Mouse (Mus musculus) forebrain, embryonic 15.5 days (tissue): ENCODE measurements at regions not wholly inside any gene's neighbourhood (a gene's known extent, or its start where the extent isn't known, plus 50 kb on each side); places are given as distances from the start of the nearest gene placed in this dataset.
"Not testable (repeated sequence)": the region's sequence is repeated elsewhere in the genome, so short reads cannot be mapped to it uniquely, and the experiment has no call there.

ENCODE experiments used
- ATAC-seq: fragments of 200-750 bp; cut with Nextera tagmentation; replicated peaks from 2 replicates; pipeline ENCODE4 v1.8.0; 2017; ENCODE audit warnings: mild to moderate bottlenecking, moderate TSS enrichment, moderate library complexity
- H3K27ac ChIP-seq: fragments of 300-500 bp; sonication (generic); replicated peaks from 2 replicates; pipeline ENCODE4 v1.5.1; 2015; ENCODE audit warnings: mild to moderate bottlenecking, inconsistent platforms
- H3K27me3 ChIP-seq: fragments of 300-500 bp; sonication (generic); 2 replicates; pipeline ENCODE4 v1.6.1; 2015; ENCODE audit warnings: inconsistent platforms
- H3K36me3 ChIP-seq: fragments of 300-500 bp; sonication (generic); 2 replicates; pipeline ENCODE4 v1.6.1; 2015; ENCODE audit warnings: mild to moderate bottlenecking, inconsistent platforms
- H3K4me1 ChIP-seq: fragments of 300-500 bp; sonication (generic); 2 replicates; pipeline ENCODE4 v1.6.1; 2015; ENCODE audit warnings: inconsistent platforms
- H3K4me2 ChIP-seq: fragments of 300-500 bp; sonication (generic); replicated peaks from 2 replicates; pipeline ENCODE4 v1.6.1; 2015; ENCODE audit warnings: mild to moderate bottlenecking, inconsistent platforms
- H3K4me3 ChIP-seq: fragments of 300-500 bp; sonication (generic); 2 replicates; pipeline ENCODE4 v1.5.1; 2015; ENCODE audit warnings: mild to moderate bottlenecking, inconsistent platforms
- H3K9ac ChIP-seq: fragments of 300-500 bp; sonication (generic); replicated peaks from 2 replicates; pipeline ENCODE4 v1.6.1; 2015; ENCODE audit warnings: mild to moderate bottlenecking, inconsistent platforms
- H3K9me3 ChIP-seq: fragments of 300-500 bp; sonication (generic); 2 replicates; pipeline ENCODE4 v1.6.1; 2016; ENCODE audit warnings: inconsistent platforms
- WGBS: fragments of 180-500 bp; shearing (Covaris S2); methylation state at CpG from one replicate; pipeline ENCODE4 v1.1.7; 2015; ENCODE audit warnings: mixed read lengths; 5-methylcytosine and 5-hydroxymethylcytosine counted together

DNA sequence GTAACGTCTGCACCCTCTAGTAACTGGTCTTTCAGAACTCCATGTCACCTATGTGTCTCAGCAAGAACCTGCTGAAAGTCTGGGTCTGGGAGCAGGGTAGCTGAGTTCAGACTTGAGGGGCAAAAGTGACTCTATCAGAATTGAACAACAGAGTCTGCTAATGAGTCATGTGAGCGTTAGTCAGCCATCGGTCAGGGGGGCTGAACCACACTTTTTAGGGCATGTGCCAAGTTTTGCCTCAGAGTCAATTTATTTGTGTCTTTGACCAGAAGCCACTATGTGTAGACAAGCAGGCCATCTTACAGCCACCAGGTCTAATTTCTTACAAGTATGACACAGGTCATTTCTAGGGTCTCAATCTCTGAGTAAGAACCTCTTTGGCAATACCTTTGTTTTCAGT, 115.9 kb upstream of the Gm11146 start:
- not testable (repeated sequence) for H3K36me3 ChIP-seq, ATAC-seq, H3K27me3 ChIP-seq, H3K4me3 ChIP-seq, H3K4me1 ChIP-seq, H3K27ac ChIP-seq, H3K4me2 ChIP-seq, H3K9ac ChIP-seq, H3K9me3 ChIP-seq
- WGBS: 80% methylated on average over 3 of the region's 3 CpGs

DNA sequence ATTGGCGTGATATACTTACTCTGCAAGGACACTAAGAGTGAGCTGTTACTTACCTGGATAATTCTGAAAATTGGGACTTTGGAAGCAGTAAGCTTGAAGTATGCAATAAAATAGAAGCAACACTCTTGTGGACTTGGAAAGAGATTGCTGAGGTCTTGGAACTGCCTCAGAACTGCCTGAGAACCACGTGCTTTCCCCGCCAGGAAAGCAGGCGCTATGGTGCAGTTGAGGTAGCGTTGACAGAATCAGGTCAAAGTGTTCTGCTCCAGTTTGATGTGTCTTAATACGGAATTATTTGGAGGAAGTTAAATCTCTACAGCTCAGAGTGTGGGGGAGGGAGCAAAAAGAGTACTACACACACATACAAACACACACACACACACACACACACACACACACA, 102.8 kb upstream of the Gm11146 start:
- Histone ChIP-seq H3K9me3 (no peaks in the 10 kb centered on the region), H3K36me3 (no peaks in the 10 kb centered on the region), H3K4me2 (no peak overlapping the region), H3K27me3 (no peaks in the 10 kb centered on the region), H3K9ac (no peak overlapping the region), H3K4me1 (no peaks in the 10 kb centered on the region), H3K27ac (no peak overlapping the region), H3K4me3 (no peak overlapping the region)
- WGBS: 85% methylated on average over 6 of the region's 6 CpGs
- ATAC-seq: no peak

DNA sequence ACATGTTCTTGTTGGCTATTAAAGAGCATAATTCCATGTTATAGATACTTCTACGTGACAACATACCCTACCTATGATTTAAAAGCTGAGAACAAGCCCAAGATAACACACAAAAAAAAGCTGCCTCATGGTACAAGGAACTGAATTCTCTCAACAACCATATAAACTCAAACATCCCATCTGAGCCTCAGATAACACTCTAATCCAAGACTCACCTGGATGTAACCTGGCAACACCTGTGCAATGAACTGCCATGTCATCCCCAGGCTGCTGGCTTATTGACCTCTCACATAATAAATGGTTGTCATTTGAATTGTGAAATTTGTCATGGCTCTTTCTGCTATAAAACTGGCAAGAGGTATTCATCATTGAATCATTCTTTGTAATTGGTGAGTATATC, 93.5 kb upstream of the Gm11146 start:
- 87% methylated on average over 1 of the region's 1 CpGs for WGBS

DNA sequence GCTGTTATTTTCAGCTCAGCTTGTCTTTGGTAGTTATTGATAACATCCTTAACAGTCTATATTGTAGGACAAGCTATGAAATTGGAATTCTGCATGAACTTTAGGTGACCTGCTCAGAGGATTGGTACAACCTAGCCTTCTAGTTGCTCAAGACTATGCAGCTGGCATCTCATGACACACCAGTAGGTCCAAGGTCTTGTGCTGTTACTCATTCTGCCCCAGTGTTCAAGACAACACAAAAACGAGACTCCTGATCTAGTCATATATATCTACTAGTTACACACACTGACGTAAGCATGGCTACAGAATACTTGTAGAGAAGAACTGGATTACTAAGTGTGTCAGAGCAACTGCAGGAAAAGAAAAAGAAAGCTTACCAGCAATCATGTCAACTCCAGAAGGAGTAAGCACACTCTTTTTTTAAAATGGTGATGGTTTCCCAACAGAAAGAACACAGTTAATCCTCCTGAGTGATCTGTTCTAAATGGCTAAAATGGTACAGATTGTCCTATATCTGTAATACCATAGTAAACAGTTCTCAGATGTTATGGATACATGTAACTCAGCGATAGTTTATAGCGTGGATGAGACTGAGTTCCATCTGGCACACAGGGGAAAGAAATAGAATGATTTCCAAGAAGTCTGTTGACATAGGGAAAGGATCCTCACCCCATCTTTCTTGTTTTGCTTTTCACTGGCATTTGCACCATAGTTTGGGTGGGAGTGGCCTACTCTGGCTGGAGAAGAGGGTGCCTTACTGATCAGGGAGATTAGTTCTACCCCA, 85.4 kb upstream of the Gm11146 start:
- no peaks in the 10 kb centered on the region for H3K36me3 ChIP-seq
- WGBS: 84% methylated on average over 4 of the region's 4 CpGs
- H3K9ac ChIP-seq: no peak overlapping the region
- no peaks in the 10 kb centered on the region for H3K9me3 ChIP-seq
- H3K4me3 ChIP-seq: no peak overlapping the region
- ATAC-seq: no peak
- peaks cover 26% of the 10 kb centered on the region for H3K4me1 ChIP-seq
- H3K4me2 ChIP-seq: no peak overlapping the region
- H3K27me3 ChIP-seq: no peaks in the 10 kb centered on the region
- H3K27ac ChIP-seq: peak overlapping the region; percentile 63

More for the DNA sequence above, 93.5 kb upstream of the Gm11146 start:
- Histone ChIP-seq H3K36me3 (no peaks in the 10 kb centered on the region), H3K4me3 (no peak overlapping the region), H3K4me2 (no peak overlapping the region), H3K4me1 (no peaks in the 10 kb centered on the region), H3K27ac (no peak overlapping the region), H3K9me3 (no peaks in the 10 kb centered on the region), H3K27me3 (no peaks in the 10 kb centered on the region), H3K9ac (no peak overlapping the region)
- ATAC-seq: no peak

DNA sequence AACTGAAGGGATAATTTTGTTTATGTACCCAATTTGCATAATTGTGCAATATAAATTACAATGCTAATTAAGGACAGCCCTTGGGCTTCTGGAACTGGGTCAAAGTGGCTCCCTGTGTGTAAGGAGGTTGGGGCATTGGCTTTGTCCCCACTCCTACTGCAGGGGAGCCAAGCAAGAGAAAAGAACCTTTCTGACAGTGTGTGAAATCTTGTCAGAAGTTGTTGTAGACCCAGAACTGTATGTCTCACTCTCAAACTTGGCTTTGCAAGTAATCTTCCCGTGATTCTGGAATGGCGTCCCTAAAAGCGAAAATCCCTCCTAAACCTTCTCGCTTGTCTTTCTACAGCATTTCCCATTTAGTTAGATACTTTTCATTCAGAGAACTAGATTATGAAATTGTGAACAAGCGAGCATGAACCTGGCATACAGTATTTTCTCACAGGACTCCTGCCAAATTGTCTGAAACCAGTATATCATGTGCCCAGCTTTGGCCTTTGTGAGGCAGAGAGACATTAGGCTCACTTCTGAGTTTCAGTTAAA, 83.8 kb upstream of the Gm11146 start:
- peak overlapping the region; percentile 19; the same call in 1 of the 2 replicates for H3K4me2 ChIP-seq
- H3K4me3 ChIP-seq: no peak overlapping the region
- WGBS: 42% methylated on average over 5 of the region's 5 CpGs
- H3K4me1 ChIP-seq: peaks cover 26% of the 10 kb centered on the region
- no peak overlapping the region for H3K9ac ChIP-seq
- peak; percentile 94 for ATAC-seq
- H3K27ac ChIP-seq: peak overlapping the region; percentile 83
- H3K27me3 ChIP-seq: no peaks in the 10 kb centered on the region
- no peaks in the 10 kb centered on the region for H3K36me3 ChIP-seq
- H3K9me3 ChIP-seq: no peaks in the 10 kb centered on the region

DNA sequence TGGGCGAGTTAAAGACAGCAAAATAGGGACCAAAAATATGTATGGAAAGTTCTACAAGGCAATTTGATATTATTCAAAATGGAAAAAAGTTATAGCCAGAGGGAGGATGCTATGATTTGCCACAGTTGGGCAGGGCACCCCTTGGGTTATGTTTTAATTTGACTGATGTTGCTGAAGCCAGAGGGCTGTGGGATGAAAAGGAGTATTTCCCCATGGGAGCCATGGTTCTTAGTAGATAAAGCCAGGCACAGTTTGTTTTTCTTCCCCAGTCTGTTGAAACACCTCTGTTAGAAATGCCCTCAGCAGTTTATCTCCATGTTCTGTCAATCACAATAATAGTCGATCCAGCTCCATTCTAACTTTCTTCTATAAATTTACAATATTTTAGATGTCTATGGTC, 82.6 kb upstream of the Gm11146 start:
- WGBS: 77% methylated on average over 2 of the region's 2 CpGs
- H3K4me1 ChIP-seq: peaks cover 26% of the 10 kb centered on the region
- H3K9ac ChIP-seq: no peak overlapping the region
- H3K27me3 ChIP-seq: no peaks in the 10 kb centered on the region
- no peak overlapping the region for H3K4me3 ChIP-seq
- H3K27ac ChIP-seq: peak overlapping the region; percentile 83
- H3K4me2 ChIP-seq: no peak overlapping the region
- H3K36me3 ChIP-seq: no peaks in the 10 kb centered on the region
- no peaks in the 10 kb centered on the region for H3K9me3 ChIP-seq
- no peak for ATAC-seq

DNA sequence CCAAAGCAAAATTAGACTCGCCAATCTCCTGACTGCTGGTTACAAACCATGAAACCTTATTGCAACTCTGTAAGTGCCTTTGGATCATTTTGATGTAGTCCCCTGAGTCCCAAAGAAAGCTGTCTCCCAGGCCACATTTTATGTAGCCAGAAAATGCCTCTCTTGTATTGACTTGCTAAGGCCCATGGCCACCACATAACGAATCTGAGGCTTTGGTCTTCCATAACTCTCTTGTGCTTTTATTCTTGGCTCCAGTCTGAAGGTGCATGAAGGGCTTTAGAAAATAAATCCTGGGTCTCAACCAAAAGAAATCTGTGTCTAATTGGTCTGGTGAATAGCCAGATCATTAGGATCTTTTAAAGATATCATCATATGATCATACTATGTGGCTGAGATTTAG, 77.3 kb upstream of the Gm11146 start:
- H3K4me3 ChIP-seq: no peak overlapping the region

DNA sequence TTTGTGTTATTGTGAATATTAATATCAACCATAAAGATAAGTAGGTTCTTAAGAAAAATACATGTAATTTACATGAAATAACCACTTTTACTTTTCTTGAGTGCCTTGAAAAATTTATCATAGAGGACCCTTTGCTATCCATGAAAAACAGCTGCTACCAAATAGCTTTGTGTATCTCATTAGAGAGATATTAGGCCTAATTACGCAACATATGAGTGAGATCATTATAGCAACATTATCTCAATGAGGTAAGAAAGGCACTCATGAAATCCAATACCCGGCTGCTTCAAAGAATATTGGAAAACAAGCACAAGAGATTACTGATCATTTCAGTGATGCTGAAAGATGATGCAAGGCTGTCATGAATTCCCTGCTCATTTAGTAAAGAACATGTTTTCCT, 74.9 kb upstream of the Gm11146 start:
- Histone ChIP-seq H3K9ac (no peak overlapping the region), H3K4me3 (no peak overlapping the region), H3K4me2 (no peak overlapping the region), H3K9me3 (no peaks in the 10 kb centered on the region), H3K27me3 (no peaks in the 10 kb centered on the region), H3K27ac (peak overlapping the region; percentile 50; the same call in 1 of the 2 replicates), H3K36me3 (peaks cover 7% of the 10 kb centered on the region; the same call in 1 of the 2 replicates), H3K4me1 (peaks cover 20% of the 10 kb centered on the region)
- 32% methylated on average over 2 of the region's 2 CpGs for WGBS
- no peak for ATAC-seq

More for the DNA sequence above, 77.3 kb upstream of the Gm11146 start:
- Histone ChIP-seq H3K27ac (peak overlapping the region; percentile 59; the same call in 1 of the 2 replicates), H3K36me3 (no peaks in the 10 kb centered on the region), H3K4me1 (peaks cover 22% of the 10 kb centered on the region), H3K27me3 (no peaks in the 10 kb centered on the region), H3K9ac (no peak overlapping the region), H3K4me2 (no peak overlapping the region), H3K9me3 (no peaks in the 10 kb centered on the region)
- WGBS: 54% methylated on average over 2 of the region's 2 CpGs
- no peak for ATAC-seq

DNA sequence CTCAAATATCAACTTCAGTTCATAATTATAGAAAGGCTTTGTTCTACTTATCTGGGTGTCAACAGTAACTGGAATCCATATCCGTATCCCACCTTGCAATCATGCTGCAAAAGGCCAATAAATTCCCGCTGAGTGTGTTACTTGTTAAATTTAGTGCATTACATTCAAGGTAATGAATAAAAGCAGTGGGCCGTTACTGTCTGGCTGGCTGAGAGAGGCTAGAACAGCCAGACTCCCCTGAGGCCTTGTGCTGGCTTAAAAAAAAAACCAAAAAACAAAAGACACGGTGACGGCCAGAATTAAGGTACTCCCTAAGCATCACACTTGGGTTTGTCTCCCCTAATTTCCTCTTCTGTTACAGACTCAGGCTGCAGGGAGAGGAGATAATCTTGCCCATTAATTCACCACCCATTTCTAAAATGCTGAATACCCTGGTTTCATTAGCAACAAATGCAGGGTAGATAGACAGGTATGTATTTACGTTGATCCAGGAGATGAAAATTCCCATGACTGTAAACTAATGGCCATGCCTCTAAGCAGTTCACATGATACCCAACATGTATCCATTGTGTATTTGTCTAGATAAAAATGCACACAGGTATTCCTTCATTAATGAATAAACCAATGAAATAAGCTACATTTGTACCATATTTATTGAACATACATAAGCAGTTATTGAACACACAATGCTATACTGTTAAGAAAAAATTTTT, 74.1 kb upstream of the Gm11146 start:
- Histone ChIP-seq H3K4me3 (no peak overlapping the region), H3K27me3 (no peaks in the 10 kb centered on the region), H3K9me3 (no peaks in the 10 kb centered on the region), H3K9ac (no peak overlapping the region), H3K27ac (peak overlapping the region; percentile 65), H3K4me2 (no peak overlapping the region), H3K4me1 (peaks cover 20% of the 10 kb centered on the region), H3K36me3 (peaks cover 11% of the 10 kb centered on the region; the same call in 1 of the 2 replicates)
- 0 out of 2 replicates have a peak, but pooled peaks have one; percentile 16 for ATAC-seq
- 30% methylated on average over 6 of the region's 6 CpGs for WGBS

DNA sequence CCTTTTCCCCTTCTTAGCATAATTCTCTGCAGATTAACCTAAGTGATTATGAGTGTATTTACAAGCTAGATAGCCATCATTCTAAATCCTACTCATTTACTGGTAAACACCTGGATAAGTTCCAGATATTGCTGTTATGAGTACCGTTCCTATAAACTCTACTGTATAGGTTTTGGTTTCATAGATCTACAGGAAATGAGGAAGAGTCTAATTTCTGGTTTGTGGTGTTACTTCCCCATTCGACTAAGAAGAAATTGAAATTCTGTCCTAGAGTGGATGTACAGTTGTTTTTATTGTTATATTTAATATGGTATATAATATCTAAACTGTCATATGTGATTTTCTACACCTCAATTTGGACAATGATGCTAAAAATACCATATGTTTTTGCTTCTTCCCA, 69.4 kb upstream of the Gm11146 start:
- Histone ChIP-seq H3K4me2 (no peak overlapping the region), H3K9ac (no peak overlapping the region), H3K4me1 (peaks cover 5% of the 10 kb centered on the region), H3K4me3 (no peak overlapping the region), H3K27me3 (no peaks in the 10 kb centered on the region), H3K36me3 (peaks cover 18% of the 10 kb centered on the region; the same call in 1 of the 2 replicates), H3K9me3 (no peaks in the 10 kb centered on the region), H3K27ac (no peak overlapping the region)
- WGBS: 92% methylated on average over 2 of the region's 2 CpGs
- no peak for ATAC-seq

DNA sequence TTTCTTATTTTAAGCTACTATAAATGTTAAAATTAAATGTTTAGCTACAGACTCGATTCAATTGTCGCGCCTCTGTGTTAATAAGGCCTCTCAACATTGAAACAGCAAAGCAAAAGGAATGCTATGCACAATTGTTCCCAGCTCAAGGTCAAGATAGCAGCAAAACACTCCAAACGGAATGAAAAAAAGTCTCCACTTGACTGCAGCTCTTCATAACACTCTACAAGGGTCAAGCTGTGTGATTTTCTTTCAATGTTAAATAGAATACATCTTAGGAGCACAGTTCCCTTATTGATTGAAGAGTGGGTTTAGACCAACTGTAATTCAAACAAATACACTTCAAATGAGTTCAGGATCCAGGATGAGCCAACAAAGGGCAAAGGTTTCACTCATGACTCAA, 63.9 kb upstream of the Gm11146 start:
- Histone ChIP-seq H3K36me3 (peaks cover 5% of the 10 kb centered on the region; the same call in 1 of the 2 replicates), H3K9ac (no peak overlapping the region), H3K4me1 (peaks cover 24% of the 10 kb centered on the region), H3K27me3 (no peaks in the 10 kb centered on the region), H3K4me3 (no peak overlapping the region), H3K9me3 (no peaks in the 10 kb centered on the region), H3K4me2 (no peak overlapping the region), H3K27ac (peak overlapping the region; percentile 8; the same call in 1 of the 2 replicates)
- 79% methylated on average over 4 of the region's 4 CpGs for WGBS
- no peak for ATAC-seq

DNA sequence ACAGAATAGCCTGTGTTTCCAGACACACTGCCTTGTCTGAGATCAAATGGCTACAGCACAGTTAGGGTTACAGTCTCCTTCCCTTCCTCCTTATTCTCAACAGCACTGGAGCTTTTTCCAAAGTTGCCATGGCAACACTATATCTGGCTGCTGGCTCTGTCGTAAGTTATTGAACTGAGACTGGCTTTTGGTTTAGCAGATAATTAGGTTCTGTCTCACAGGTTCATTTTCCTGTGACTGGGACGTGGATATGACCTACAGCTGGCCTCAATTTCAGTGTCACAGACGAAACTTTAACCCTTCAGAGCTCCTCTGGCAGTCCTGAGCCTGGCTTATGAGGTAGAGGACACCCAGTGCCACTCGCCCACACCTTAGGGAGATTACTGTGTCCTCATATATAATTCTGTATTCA, 60.2 kb upstream of the Gm11146 start:
- Histone ChIP-seq H3K4me1 (peaks cover 33% of the 10 kb centered on the region), H3K9me3 (no peaks in the 10 kb centered on the region), H3K27ac (peak overlapping the region; percentile 87), H3K4me2 (peak overlapping the region; percentile 21; the same call in 1 of the 2 replicates), H3K9ac (no peak overlapping the region; the same call in 1 of the 2 replicates), H3K27me3 (no peaks in the 10 kb centered on the region), H3K4me3 (0 out of 2 replicates have a peak overlapping the region, but pooled peaks have one; percentile 1), H3K36me3 (no peaks in the 10 kb centered on the region)
- 9% methylated on average over 4 of the region's 4 CpGs for WGBS
- ATAC-seq: peak; percentile 92
